Mouse (Mus musculus): ENCODE data around the gene Zfp882.
"Not testable (repeated sequence)": the region's sequence is repeated elsewhere in the genome, so short reads cannot be mapped to it uniquely, and the experiment has no call there.

DNA sequence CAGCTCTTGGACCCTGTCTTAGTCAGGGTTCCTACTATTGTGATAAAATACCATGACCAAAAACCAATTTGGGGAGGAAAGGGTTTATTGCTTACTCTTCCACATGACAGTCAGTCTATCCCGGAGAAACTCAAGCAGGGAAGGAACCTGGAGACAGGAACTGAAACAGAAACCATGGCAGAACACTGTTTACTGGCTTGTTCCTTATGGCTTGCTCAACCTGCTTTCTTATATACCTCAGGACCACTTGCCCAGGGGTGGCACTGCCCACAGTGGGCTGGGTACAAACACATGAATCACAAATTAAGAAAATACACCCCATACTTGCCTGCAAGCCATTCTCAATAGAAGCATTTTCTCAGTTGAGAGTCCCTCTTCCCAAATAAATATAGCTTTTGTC, 5.3 kb upstream of the Zfp882 start:
- not testable (repeated sequence) for TF ChIP-seq CTCF, EP300 (IDR thresholded peaks at IDR 0.05; ENCODE audit: low read depth)

Measured in heart, postnatal 0 days (tissue).